Mouse (Mus musculus): ENCODE results near the gene Cyp1b1.

Gene Cyp1b1

GRCm38 (mm10) chr17:79713643-79714367 is 1.1 kb downstream of the Cyp1b1 start:
- no peak for DNase-seq (ENCODE audit: low spot score)

GRCm38 (mm10) chr17:79713276-79713642 is 1.6 kb downstream of the Cyp1b1 start:
- DNase-seq (ENCODE audit: low spot score) = no peak

GRCm38 (mm10) chr17:79712536-79712935 is 2.3 kb downstream of the Cyp1b1 start:
- DNase-seq (ENCODE audit: low spot score) = no peak

GRCm38 (mm10) chr17:79711944-79712343 is 2.9 kb downstream of the Cyp1b1 start:
- DNase-seq (ENCODE audit: low spot score) = no peak

GRCm38 (mm10) chr17:79710246-79710842 is 4.5 kb downstream of the Cyp1b1 start:
- no peak for DNase-seq (ENCODE audit: low spot score)

- no peak for DNase-seq (ENCODE audit: low spot score)
These were observed 5.1 kb downstream of the Cyp1b1 start for GRCm38 (mm10) chr17:79709718-79710117.

GRCm38 (mm10) chr17:79708168-79708567 is 6.7 kb downstream of the Cyp1b1 start:
- DNase-seq (ENCODE audit: low spot score) = no peak

GRCm38 (mm10) chr17:79705671-79706455 is 9.0 kb downstream of the Cyp1b1 start:
- no peak for DNase-seq (ENCODE audit: low spot score)

GRCm38 (mm10) chr17:79700871-79701270 is 14.0 kb downstream of the Cyp1b1 start:
- DNase-seq (ENCODE audit: low spot score) = no peak

GRCm38 (mm10) chr17:79699197-79699596 is 15.7 kb downstream of the Cyp1b1 start:
- DNase-seq (ENCODE audit: low spot score) = no peak

GRCm38 (mm10) chr17:79695541-79695940 is 19.3 kb downstream of the Cyp1b1 start:
- DNase-seq (ENCODE audit: low spot score) = no peak

- no peak for DNase-seq (ENCODE audit: low spot score)
These were observed 19.8 kb downstream of the Cyp1b1 start for GRCm38 (mm10) chr17:79695106-79695505.

GRCm38 (mm10) chr17:79670837-79671236 is 44.0 kb downstream of the Cyp1b1 start:
- no peak for DNase-seq (ENCODE audit: low spot score)

- DNase-seq (ENCODE audit: low spot score) = no peak
These were observed 50.8 kb downstream of the Cyp1b1 start for GRCm38 (mm10) chr17:79664106-79664417.

GRCm38 (mm10) chr17:79663393-79664105 is 51.3 kb downstream of the Cyp1b1 start:
- DNase-seq (ENCODE audit: low spot score) = peak; percentile 21

GRCm38 (mm10) chr17:79661848-79662247 is 53.0 kb downstream of the Cyp1b1 start:
- no peak for DNase-seq (ENCODE audit: low spot score)

GRCm38 (mm10) chr17:79661387-79661786 is 53.5 kb downstream of the Cyp1b1 start:
- DNase-seq (ENCODE audit: low spot score) = peak; percentile 53

GRCm38 (mm10) chr17:79658863-79659262 is 56.0 kb downstream of the Cyp1b1 start:
- DNase-seq (ENCODE audit: low spot score) = no peak

- no peak for DNase-seq (ENCODE audit: low spot score)
These were observed 56.4 kb downstream of the Cyp1b1 start for GRCm38 (mm10) chr17:79658452-79658851.

GRCm38 (mm10) chr17:79657785-79658184 is 57.1 kb downstream of the Cyp1b1 start:
- no peak for DNase-seq (ENCODE audit: low spot score)

- no peak for DNase-seq (ENCODE audit: low spot score)
These were observed 60.7 kb downstream of the Cyp1b1 start for GRCm38 (mm10) chr17:79654187-79654586.

- DNase-seq (ENCODE audit: low spot score) = no peak
These were observed 61.7 kb downstream of the Cyp1b1 start for GRCm38 (mm10) chr17:79653171-79653570.
